ENCODE assay signal across 10 mouse cellular contexts in genomic region chr13:55178556-55178955, GRCm38 (mm10). TPM values are rescaled to one million over a fixed set of nuclear protein-coding genes. Genes with fewer than 3 reads are reported as not detected.
DNase-seq lines count a peak whose midpoint lies in the region; ATAC-seq and TF ChIP-seq lines count a peak whose summit lies in the region.
"Had no signal": no experiment of that assay in that cellular context is flagged by ENCODE, and none has a peak within 500 bp of the region (broad histone marks: within the 10 kb centered on the region; RNA-seq: fewer than 3 reads in every experiment).

No protein-coding gene starts in this region.

- H3K36me3 ChIP-seq in hindbrain, embryonic 11.5 days (ENCODE audit: control insufficient read depth, insufficient read depth, low read length) = no peaks in the 10 kb centered on the region
- H3K36me3 ChIP-seq in hindbrain, embryonic 16.5 days (ENCODE audit: control insufficient read depth, insufficient read depth, low read length) = no peaks in the 10 kb centered on the region
- H3K36me3 ChIP-seq in hindbrain, embryonic 12.5 days = no peaks in the 10 kb centered on the region
- H3K36me3 ChIP-seq in small intestine, adult 2 months (ENCODE audit: control insufficient read depth, insufficient read depth, low read length) = no peaks in the 10 kb centered on the region

- no peak overlapping the region for H3K4me3 ChIP-seq in hindbrain, embryonic 11.5 days (ENCODE audit: low read depth, low read length)
- H3K4me3 ChIP-seq in hindbrain, embryonic 16.5 days (ENCODE audit: low read length) = no peak overlapping the region
- no peak overlapping the region for H3K4me3 ChIP-seq in hindbrain, embryonic 12.5 days
- H3K4me3 ChIP-seq in small intestine, adult 2 months (ENCODE audit: low read depth, low read length) = no peak overlapping the region
- H3K4me3 ChIP-seq: megakaryocyte, embryonic 14.5 days had no signal

- peak; percentile 86 for DNase-seq in hindbrain, embryonic 11.5 days (ENCODE audit: low spot score)
- DNase-seq in adrenal gland, postnatal 36 days = peak; percentile 74 to 79
- peak; percentile 75 for DNase-seq in left cerebral cortex, adult 11 months (ENCODE audit: low spot score)
- peak; percentile 86 for DNase-seq in mesoderm, embryonic 11.5 days (ENCODE audit: low read depth, low spot score)

- H3K9ac ChIP-seq in hindbrain, embryonic 11.5 days (ENCODE audit: low read depth, low read length) = no peak overlapping the region
- no peak overlapping the region for H3K9ac ChIP-seq in hindbrain, embryonic 16.5 days (ENCODE audit: low read depth, low read length)
- H3K9ac ChIP-seq in hindbrain, embryonic 12.5 days = no peak overlapping the region

- 33% methylated on average over 2 of the region's 2 CpGs for WGBS in hindbrain, embryonic 11.5 days
- WGBS in hindbrain, embryonic 16.5 days = 32% methylated on average over 2 of the region's 2 CpGs
- WGBS in hindbrain, embryonic 12.5 days = 41% methylated on average over 2 of the region's 2 CpGs
- WGBS in small intestine, adult 2 months = 41% methylated on average over 2 of the region's 2 CpGs

- H3K27ac ChIP-seq in hindbrain, embryonic 11.5 days (ENCODE audit: low read depth, low read length) = no peak overlapping the region
- H3K27ac ChIP-seq in hindbrain, embryonic 16.5 days (ENCODE audit: low read depth, low read length) = no peak overlapping the region; the same call in 1 of the 2 replicates
- H3K27ac ChIP-seq in hindbrain, embryonic 12.5 days = no peak overlapping the region
- H3K27ac ChIP-seq in small intestine, adult 2 months (ENCODE audit: insufficient read depth, low read depth, low read length) = no peak overlapping the region

- ATAC-seq in hindbrain, embryonic 11.5 days (ENCODE audit: low FRiP score) = peak; percentile 12; the same call in 1 of the 2 replicates
- ATAC-seq in hindbrain, embryonic 16.5 days = no peak
- peak; percentile 61; the same call in 1 of the 2 replicates for ATAC-seq in erythroblast, adult 5-6 weeks (replicated peaks; ENCODE audit: low FRiP score, poor library complexity, severe bottlenecking)
- peak; percentile 56 for ATAC-seq in hindbrain, embryonic 12.5 days (ENCODE audit: low FRiP score)

- peak; percentile 53; the same call in 1 of the 2 replicates for TF ChIP-seq CTCF in small intestine, adult 2 months (IDR thresholded peaks at IDR 0.05; ENCODE audit: extremely low read depth, insufficient read length, insufficient replicate concordance, low read depth, low read length)

- H3K9me3 ChIP-seq in hindbrain, embryonic 11.5 days (ENCODE audit: control insufficient read depth, low read length) = no peaks in the 10 kb centered on the region
- no peaks in the 10 kb centered on the region for H3K9me3 ChIP-seq in hindbrain, embryonic 16.5 days (ENCODE audit: control insufficient read depth, low read length)
- no peaks in the 10 kb centered on the region for H3K9me3 ChIP-seq in hindbrain, embryonic 12.5 days (replicated peaks)

- no peak overlapping the region for H3K4me2 ChIP-seq in hindbrain, embryonic 11.5 days (replicated peaks; ENCODE audit: low read depth, low read length)
- no peak overlapping the region for H3K4me2 ChIP-seq in hindbrain, embryonic 16.5 days (ENCODE audit: low read length)
- H3K4me2 ChIP-seq in hindbrain, embryonic 12.5 days (replicated peaks) = no peak overlapping the region

- H3K4me1 ChIP-seq in hindbrain, embryonic 11.5 days (replicated peaks; ENCODE audit: control insufficient read depth, insufficient read depth, low read length) = no peaks in the 10 kb centered on the region; the same call in 1 of the 2 replicates
- H3K4me1 ChIP-seq in hindbrain, embryonic 16.5 days (ENCODE audit: control insufficient read depth, insufficient read depth, low read depth, low read length) = no peaks in the 10 kb centered on the region
- H3K4me1 ChIP-seq in hindbrain, embryonic 12.5 days = 0 out of 2 replicates have a peak, but pooled peaks cover 5% of the 10 kb centered on the region
- H3K4me1 ChIP-seq in small intestine, adult 2 months (ENCODE audit: control insufficient read depth, insufficient read depth, insufficient read length, low read length) = 0 out of 2 replicates have a peak, but pooled peaks cover 2% of the 10 kb centered on the region

- H3K27me3 ChIP-seq in hindbrain, embryonic 11.5 days (ENCODE audit: control insufficient read depth, insufficient read depth, low read length) = no peaks in the 10 kb centered on the region
- no peaks in the 10 kb centered on the region for H3K27me3 ChIP-seq in hindbrain, embryonic 16.5 days (replicated peaks; ENCODE audit: control insufficient read depth, insufficient read depth, low read length)
- no peaks in the 10 kb centered on the region for H3K27me3 ChIP-seq in hindbrain, embryonic 12.5 days
- no peaks in the 10 kb centered on the region for H3K27me3 ChIP-seq in small intestine, adult 2 months (ENCODE audit: control insufficient read depth, insufficient read depth, low read length)

- TF ChIP-seq POLR2A in small intestine, adult 2 months (IDR thresholded peaks at IDR 0.05; ENCODE audit: low read depth, low read length) = no peak

RNA-seq across cellular contexts. Expression of gene Fgfr4, which starts 26.1 kb away (rescaled TPM):
- polyA plus RNA-seq in hindbrain, embryonic 11.5 days (2014; fragmentation: Nextera tagmentation; extraction: Ambion mirVana) = 0.66 and 1.5 TPM in 2 replicates
- 1.3 and 1.6 TPM in 2 replicates for polyA plus RNA-seq in hindbrain, embryonic 16.5 days (2015; fragmentation: Nextera tagmentation; extraction: Ambion mirVana)
- 10 to 100 TPM; 35.9 to 61.1 TPM for total RNA-seq in adrenal gland, postnatal 36 days (2021)
- total RNA-seq in erythroblast, adult 5-6 weeks (2015; ENCODE audit: low replicate concordance) = not detected in 2 replicates
- not detected in 2 replicates for total RNA-seq in erythroblast, adult 5-6 weeks (2017; ENCODE audit: low replicate concordance)
- 2.7 and 2.9 TPM in 2 replicates for polyA plus RNA-seq in hindbrain, embryonic 12.5 days (2016; fragmentation: Nextera tagmentation; extraction: Ambion mirVana)
- polyA plus RNA-seq in small intestine, adult 2 months (2012; rRNA removed) = 2.9 and 4.8 TPM in 2 replicates

RNA-seq across cellular contexts. Expression of gene Nsd1, which starts 31.0 kb away (rescaled TPM):
- polyA plus RNA-seq in hindbrain, embryonic 11.5 days (2014; fragmentation: Nextera tagmentation; extraction: Ambion mirVana) = 64.5 and 108 TPM in 2 replicates
- 40.8 and 46.3 TPM in 2 replicates for polyA plus RNA-seq in hindbrain, embryonic 16.5 days (2015; fragmentation: Nextera tagmentation; extraction: Ambion mirVana)
- total RNA-seq in adrenal gland, postnatal 36 days (2021) = 100 to 1,000 TPM; 103 to 115 TPM
- total RNA-seq in erythroblast, adult 5-6 weeks (2015; ENCODE audit: low replicate concordance) = 23.0 and 33.8 TPM in 2 replicates
- total RNA-seq in erythroblast, adult 5-6 weeks (2017; ENCODE audit: low replicate concordance) = 21.0 and 29.0 TPM in 2 replicates
- polyA plus RNA-seq in hindbrain, embryonic 12.5 days (2016; fragmentation: Nextera tagmentation; extraction: Ambion mirVana) = 78.7 and 81.6 TPM in 2 replicates
- 6.9 and 16.3 TPM in 2 replicates for polyA plus RNA-seq in small intestine, adult 2 months (2012; rRNA removed)

RNA-seq across cellular contexts. Expression of gene Gm17617, which starts 45.2 kb away (rescaled TPM):
- polyA plus RNA-seq in hindbrain, embryonic 11.5 days (2014; fragmentation: Nextera tagmentation; extraction: Ambion mirVana) = not detected in 2 replicates
- not detected in 2 replicates for polyA plus RNA-seq in hindbrain, embryonic 16.5 days (2015; fragmentation: Nextera tagmentation; extraction: Ambion mirVana)
- total RNA-seq in adrenal gland, postnatal 36 days (2021) = not detected
- not detected in 2 replicates for total RNA-seq in erythroblast, adult 5-6 weeks (2015; ENCODE audit: low replicate concordance)
- total RNA-seq in erythroblast, adult 5-6 weeks (2017; ENCODE audit: low replicate concordance) = not detected in 2 replicates
- polyA plus RNA-seq in hindbrain, embryonic 12.5 days (2016; fragmentation: Nextera tagmentation; extraction: Ambion mirVana) = not detected in 2 replicates
- polyA plus RNA-seq in small intestine, adult 2 months (2012; rRNA removed) = not detected in 2 replicates
- total RNA-seq: adrenal gland, postnatal 4 days had no signal
